Mouse (Mus musculus) erythroblast, embryonic 14.5 days (primary cell): ENCODE measurements around the gene Camk2d.

Source experiments
- GATA1 ChIP-seq: IDR thresholded peaks from 2 replicates; pipeline ENCODE4 v1.6.1; 2012; ENCODE audit warnings: low read length, inconsistent platforms, mixed read lengths
- TAL1 ChIP-seq: IDR thresholded peaks from 3 replicates; pipeline ENCODE4 v1.6.1; 2012; ENCODE audit warnings: low read length, inconsistent platforms, mixed read lengths

- TF ChIP-seq GATA1: no peak
- TF ChIP-seq TAL1: no peak
Measured at GRCm38 (mm10) chr3:126878233-126878632, 282.1 kb downstream of the Camk2d start.
